Mouse (Mus musculus) hindbrain, embryonic 10.5 days (tissue): ENCODE data around the gene Adprh. TPM values are rescaled to one million over a fixed set of nuclear protein-coding genes. Genes with fewer than 3 reads are reported as not detected.

Experiments used
- DNase-seq: peaks from one replicate; pipeline ENCODE4 v3.0.0-alpha.2; 2017; ENCODE audit warnings: low spot score
- H3K27ac ChIP-seq: fragments of 300-500 bp; sonication (generic); 2 replicates; pipeline ENCODE4 v1.5.1; 2016; ENCODE audit warnings: mild to moderate bottlenecking, moderate library complexity
- H3K27me3 ChIP-seq: fragments of 300-500 bp; sonication (generic); 2 replicates; pipeline ENCODE4 v1.6.1; 2016; ENCODE audit warnings: mild to moderate bottlenecking; ENCODE audit not compliant: poor library complexity, insufficient read depth, severe bottlenecking
- H3K36me3 ChIP-seq: fragments of 300-500 bp; sonication (generic); 2 replicates; pipeline ENCODE4 v1.6.1; 2016; ENCODE audit warnings: mild to moderate bottlenecking, moderate library complexity
- H3K4me1 ChIP-seq: fragments of 300-500 bp; sonication (generic); replicated peaks from 2 replicates; pipeline ENCODE4 v1.6.1; 2016; ENCODE audit warnings: mild to moderate bottlenecking
- H3K4me3 ChIP-seq: fragments of 300-500 bp; sonication (generic); 2 replicates; pipeline ENCODE4 v1.5.1; 2016; ENCODE audit warnings: mild to moderate bottlenecking, moderate library complexity
- H3K9me3 ChIP-seq: fragments of 300-500 bp; sonication (generic); 2 replicates; pipeline ENCODE4 v1.6.1; 2016; ENCODE audit warnings: mild to moderate bottlenecking, moderate library complexity
- WGBS: fragments of 180-500 bp; shearing (Covaris S2); methylation state at CpG from one replicate; pipeline ENCODE4 v1.1.7; 2016; 5-methylcytosine and 5-hydroxymethylcytosine counted together
- polyA plus RNA-seq: library from polyadenylated mRNA; unstranded; fragments of >200 nt; fragmentation: Nextera tagmentation; extraction: Ambion mirVana; gene quantifications from 2 replicates; pipeline ENCODE4 v1.2.1, GENCODE M21; 2016

The Adprh gene
- polyA plus RNA-seq, 1 experiment from 2014 or later, result 164 TPM

- Histone ChIP-seq H3K27ac (no peak overlapping the region), H3K4me3 (no peak overlapping the region), H3K27me3 (no peaks in the 10 kb centered on the region), H3K36me3 (no peaks in the 10 kb centered on the region), H3K4me1 (peaks cover 18% of the 10 kb centered on the region), H3K9me3 (no peaks in the 10 kb centered on the region)
- no peak for DNase-seq
- WGBS, result 86% methylated on average over 13 of the region's 13 CpGs
These were observed 56.3 kb downstream of the Adprh start for GRCm38 (mm10) chr16:38396155-38396554.

GRCm38 (mm10) chr16:38395060-38395730, 57.3 kb downstream of the Adprh start:
- Histone ChIP-seq H3K4me3 (no peak overlapping the region), H3K36me3 (no peaks in the 10 kb centered on the region), H3K27me3 (no peaks in the 10 kb centered on the region), H3K9me3 (no peaks in the 10 kb centered on the region), H3K4me1 (peaks cover 14% of the 10 kb centered on the region), H3K27ac (no peak overlapping the region)
- DNase-seq, result no peak
- 81% methylated on average over 6 of the region's 6 CpGs for WGBS

GRCm38 (mm10) chr16:38394191-38394618, 58.3 kb downstream of the Adprh start:
- 90% methylated on average over 8 of the region's 8 CpGs for WGBS
- no peaks in the 10 kb centered on the region for H3K27me3 ChIP-seq
- no peaks in the 10 kb centered on the region for H3K36me3 ChIP-seq
- no peak overlapping the region for H3K4me3 ChIP-seq
- H3K4me1 ChIP-seq, result peaks cover 4% of the 10 kb centered on the region
- no peak for DNase-seq
- H3K27ac ChIP-seq, result no peak overlapping the region
- no peaks in the 10 kb centered on the region for H3K9me3 ChIP-seq

Other genes starting within 250 kb of the Adprh start
- gene Nr1i2, start 157.9 kb downstream of the Adprh start, polyA plus RNA-seq, result not detected in 2 replicates
- gene Maats1, start 110.6 kb downstream of the Adprh start, polyA plus RNA-seq, result 0.60 and 2.0 TPM in 2 replicates
- gene Cox17, start 105.7 kb downstream of the Adprh start, polyA plus RNA-seq, result 142 and 146 TPM in 2 replicates
- gene Gm21987, start 105.7 kb downstream of the Adprh start, polyA plus RNA-seq, result not detected in 2 replicates
- 0.68 and 1.6 TPM in 2 replicates for gene Popdc2, start 90.5 kb downstream of the Adprh start, polyA plus RNA-seq
- 0.10 and 0.27 TPM in 2 replicates for gene Pla1a, start 19.6 kb downstream of the Adprh start, polyA plus RNA-seq
- gene Cd80, start 2.9 kb upstream of the Adprh start, polyA plus RNA-seq, result 0.41 and 0.52 TPM in 2 replicates
- 36.1 and 36.7 TPM in 2 replicates for gene Timmdc1, start 70.0 kb upstream of the Adprh start, polyA plus RNA-seq
- gene Poglut1, start 97.6 kb upstream of the Adprh start, polyA plus RNA-seq, result 61.3 and 66.9 TPM in 2 replicates
- gene Tmem39a, start 106.0 kb upstream of the Adprh start, polyA plus RNA-seq, result 69.4 and 92.4 TPM in 2 replicates